Mouse (Mus musculus) forebrain, embryonic 10.5 days (tissue): ENCODE data around the gene D10Wsu102e. TPM values are rescaled to one million over a fixed set of nuclear protein-coding genes. Genes with fewer than 3 reads are reported as not detected.

ENCODE experiments used
- DNase-seq: peaks from one replicate; pipeline ENCODE4 v3.0.0-alpha.2; 2017; ENCODE audit warnings: low spot score; ENCODE audit errors: extremely low spot score
- H3K27ac ChIP-seq: fragments of 300-500 bp; sonication (generic); 2 replicates; pipeline ENCODE4 v1.5.1; 2016; ENCODE audit warnings: mild to moderate bottlenecking
- H3K27me3 ChIP-seq: fragments of 300-500 bp; sonication (generic); 2 replicates; pipeline ENCODE4 v1.6.1; 2016; ENCODE audit warnings: mild to moderate bottlenecking; ENCODE audit not compliant: poor library complexity, severe bottlenecking
- H3K36me3 ChIP-seq: fragments of 300-500 bp; sonication (generic); replicated peaks from 2 replicates; pipeline ENCODE4 v1.6.1; 2016; ENCODE audit warnings: mild to moderate bottlenecking, moderate library complexity
- H3K4me1 ChIP-seq: fragments of 300-500 bp; sonication (generic); 2 replicates; pipeline ENCODE4 v1.6.1; 2016
- H3K4me3 ChIP-seq: fragments of 300-500 bp; sonication (generic); 2 replicates; pipeline ENCODE4 v1.5.1; 2016; ENCODE audit warnings: mild to moderate bottlenecking, moderate library complexity
- H3K9me3 ChIP-seq: fragments of 300-500 bp; sonication (generic); 2 replicates; pipeline ENCODE4 v1.6.1; 2016; ENCODE audit warnings: mild to moderate bottlenecking, moderate library complexity
- whole genome bisulfite sequencing: fragments of 180-500 bp; shearing (Covaris S2); methylation state at CpG from one replicate; pipeline ENCODE4 v1.1.7; 2016; 5-methylcytosine and 5-hydroxymethylcytosine counted together
- polyA plus RNA-seq: library from polyadenylated mRNA; unstranded; fragments of >200 nt; fragmentation: Nextera tagmentation; extraction: Ambion mirVana; gene quantifications from 2 replicates; pipeline ENCODE4 v1.2.1, GENCODE M21; 2016

The D10Wsu102e gene
- 1.4 and 1.5 TPM in 2 replicates for polyA plus RNA-seq

- H3K4me1 ChIP-seq, result peaks cover 20% of the 10 kb centered on the region
- peaks cover 28% of the 10 kb centered on the region for H3K36me3 ChIP-seq
- H3K27ac ChIP-seq, result peak within 1 kb of the TSS; percentile 91
- peak within 1 kb of the TSS; percentile 99 for H3K4me3 ChIP-seq
- no peaks in the 10 kb centered on the region for H3K27me3 ChIP-seq
- under 1% methylated on average over 30 of the region's 30 CpGs for WGBS
- peak; percentile 98 for DNase-seq
- no peaks in the 10 kb centered on the region for H3K9me3 ChIP-seq
Measured at GRCm38 (mm10) chr10:83359956-83360355, at the start of gene D10Wsu102e. TSS of gene D10Wsu102e (plus strand) at chr10:83360221.

GRCm38 (mm10) chr10:83310356-83310755, 49.7 kb upstream of the D10Wsu102e start:
- WGBS, result 90% methylated on average over 7 of the region's 7 CpGs
- no peaks in the 10 kb centered on the region; the same call in 1 of the 2 replicates for H3K27me3 ChIP-seq
- no peak for DNase-seq
- peaks cover 5% of the 10 kb centered on the region; the same call in 1 of the 2 replicates for H3K9me3 ChIP-seq
- no peak overlapping the region for H3K4me3 ChIP-seq
- no peaks in the 10 kb centered on the region for H3K36me3 ChIP-seq
- no peak overlapping the region for H3K27ac ChIP-seq
- no peaks in the 10 kb centered on the region for H3K4me1 ChIP-seq

- Histone ChIP-seq H3K36me3 (no peaks in the 10 kb centered on the region), H3K27ac (no peak overlapping the region), H3K4me3 (no peak overlapping the region), H3K4me1 (no peaks in the 10 kb centered on the region), H3K9me3 (peaks cover 5% of the 10 kb centered on the region; the same call in 1 of the 2 replicates), H3K27me3 (no peaks in the 10 kb centered on the region; the same call in 1 of the 2 replicates)
- 86% methylated on average over 5 of the region's 5 CpGs for WGBS
- no peak for DNase-seq
Measured at GRCm38 (mm10) chr10:83313033-83313432, 47.0 kb upstream of the D10Wsu102e start.

- WGBS, result 90% methylated on average over 6 of the region's 6 CpGs
- H3K27ac ChIP-seq, result no peak overlapping the region
- no peaks in the 10 kb centered on the region for H3K36me3 ChIP-seq
- DNase-seq, result no peak
- peaks cover 16% of the 10 kb centered on the region for H3K27me3 ChIP-seq
- H3K4me1 ChIP-seq, result peaks cover 5% of the 10 kb centered on the region
- H3K9me3 ChIP-seq, result no peaks in the 10 kb centered on the region
- H3K4me3 ChIP-seq, result no peak overlapping the region
Measured at GRCm38 (mm10) chr10:83320396-83320795, 39.6 kb upstream of the D10Wsu102e start.

- DNase-seq, result no peak
Measured at GRCm38 (mm10) chr10:83320870-83321269, 39.2 kb upstream of the D10Wsu102e start.

GRCm38 (mm10) chr10:83321528-83321927, 38.5 kb upstream of the D10Wsu102e start:
- no peak for DNase-seq
- H3K4me1 ChIP-seq, result peaks cover 5% of the 10 kb centered on the region
- no peaks in the 10 kb centered on the region for H3K9me3 ChIP-seq
- no peak overlapping the region for H3K4me3 ChIP-seq
- H3K36me3 ChIP-seq, result no peaks in the 10 kb centered on the region
- H3K27ac ChIP-seq, result no peak overlapping the region
- 48% methylated on average over 6 of the region's 6 CpGs for WGBS
- H3K27me3 ChIP-seq, result peaks cover 16% of the 10 kb centered on the region

More at GRCm38 (mm10) chr10:83320870-83321269, 39.2 kb upstream of the D10Wsu102e start:
- peaks cover 5% of the 10 kb centered on the region for H3K4me1 ChIP-seq
- peaks cover 16% of the 10 kb centered on the region for H3K27me3 ChIP-seq
- H3K27ac ChIP-seq, result no peak overlapping the region
- WGBS, result 92% methylated on average over 7 of the region's 7 CpGs
- no peaks in the 10 kb centered on the region for H3K9me3 ChIP-seq
- no peaks in the 10 kb centered on the region for H3K36me3 ChIP-seq
- H3K4me3 ChIP-seq, result no peak overlapping the region

GRCm38 (mm10) chr10:83322551-83323100, 37.4 kb upstream of the D10Wsu102e start:
- Histone ChIP-seq H3K4me1 (peaks cover 5% of the 10 kb centered on the region), H3K9me3 (no peaks in the 10 kb centered on the region), H3K27me3 (peaks cover 16% of the 10 kb centered on the region), H3K36me3 (no peaks in the 10 kb centered on the region), H3K27ac (no peak overlapping the region), H3K4me3 (no peak overlapping the region)
- no peak for DNase-seq
- WGBS, result 49% methylated on average over 7 of the region's 7 CpGs

GRCm38 (mm10) chr10:83324871-83325270, 35.1 kb upstream of the D10Wsu102e start:
- H3K9me3 ChIP-seq, result no peaks in the 10 kb centered on the region
- H3K4me1 ChIP-seq, result peaks cover 5% of the 10 kb centered on the region
- H3K27me3 ChIP-seq, result peaks cover 12% of the 10 kb centered on the region
- no peaks in the 10 kb centered on the region for H3K36me3 ChIP-seq
- no peak overlapping the region for H3K4me3 ChIP-seq
- no peak for DNase-seq
- no peak overlapping the region for H3K27ac ChIP-seq
- WGBS, result 90% methylated on average over 3 of the region's 3 CpGs

- Histone ChIP-seq H3K27me3 (peaks cover 12% of the 10 kb centered on the region), H3K9me3 (no peaks in the 10 kb centered on the region), H3K4me1 (peaks cover 5% of the 10 kb centered on the region), H3K36me3 (no peaks in the 10 kb centered on the region), H3K27ac (no peak overlapping the region), H3K4me3 (no peak overlapping the region)
- WGBS, result 88% methylated on average over 1 of the region's 1 CpGs
- DNase-seq, result no peak
Measured at GRCm38 (mm10) chr10:83325903-83326302, 34.1 kb upstream of the D10Wsu102e start.

- no peaks in the 10 kb centered on the region for H3K36me3 ChIP-seq
- no peaks in the 10 kb centered on the region for H3K9me3 ChIP-seq
- no peak for DNase-seq
- peaks cover under 1% of the 10 kb centered on the region; the same call in 1 of the 2 replicates for H3K4me1 ChIP-seq
- WGBS, result 92% methylated on average over 14 of the region's 14 CpGs
- H3K27ac ChIP-seq, result no peak overlapping the region
- H3K27me3 ChIP-seq, result peaks cover 12% of the 10 kb centered on the region
- no peak overlapping the region for H3K4me3 ChIP-seq
Measured at GRCm38 (mm10) chr10:83326648-83327285, 33.3 kb upstream of the D10Wsu102e start.

- 79% methylated on average over 5 of the region's 5 CpGs for WGBS
- H3K27ac ChIP-seq, result no peak overlapping the region
- H3K4me3 ChIP-seq, result no peak overlapping the region
- peaks cover 14% of the 10 kb centered on the region for H3K27me3 ChIP-seq
- no peaks in the 10 kb centered on the region for H3K9me3 ChIP-seq
- no peak for DNase-seq
- no peaks in the 10 kb centered on the region for H3K36me3 ChIP-seq
- no peaks in the 10 kb centered on the region for H3K4me1 ChIP-seq
Measured at GRCm38 (mm10) chr10:83328791-83329190, 31.2 kb upstream of the D10Wsu102e start.

- Histone ChIP-seq H3K4me1 (no peaks in the 10 kb centered on the region), H3K4me3 (no peak overlapping the region), H3K27me3 (peaks cover 29% of the 10 kb centered on the region), H3K36me3 (no peaks in the 10 kb centered on the region), H3K9me3 (no peaks in the 10 kb centered on the region), H3K27ac (no peak overlapping the region)
- no peak for DNase-seq
- 80% methylated on average over 6 of the region's 6 CpGs for WGBS
Measured at GRCm38 (mm10) chr10:83330336-83330735, 29.7 kb upstream of the D10Wsu102e start.

GRCm38 (mm10) chr10:83331811-83332210, 28.2 kb upstream of the D10Wsu102e start:
- DNase-seq, result no peak
- 92% methylated on average over 5 of the region's 5 CpGs for WGBS
- Histone ChIP-seq H3K36me3 (no peaks in the 10 kb centered on the region), H3K4me3 (no peak overlapping the region), H3K27me3 (peaks cover 43% of the 10 kb centered on the region), H3K9me3 (no peaks in the 10 kb centered on the region), H3K4me1 (0 out of 2 replicates have a peak, but pooled peaks cover 3% of the 10 kb centered on the region), H3K27ac (no peak overlapping the region)
